Mouse (Mus musculus): ENCODE measurements around the gene Ubb.
A peak's percentile ranks its signal among the peaks of the same experiment; 100 is the strongest.

Gene Ubb

DNA sequence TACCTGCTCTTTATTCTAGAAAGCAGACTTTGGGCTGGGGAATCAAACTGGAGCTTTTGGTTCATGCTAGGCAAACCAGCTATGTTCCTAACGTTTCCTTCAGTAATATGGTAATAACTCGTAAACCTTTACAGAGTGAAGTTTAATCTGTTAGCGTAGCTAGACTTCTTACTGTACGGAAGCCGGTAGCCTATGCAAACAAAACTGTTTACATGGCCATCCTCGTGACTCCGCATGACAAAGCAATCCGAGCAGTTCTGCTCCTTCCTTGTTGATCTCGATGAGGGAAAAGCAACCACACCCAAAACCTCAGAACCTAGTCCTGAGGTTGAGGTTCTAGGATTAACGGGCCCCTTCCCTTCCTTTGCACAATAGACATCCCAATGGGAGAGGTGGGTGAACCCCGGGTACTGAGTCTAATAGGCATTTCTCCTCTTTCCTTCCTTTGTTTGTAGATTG is 715 bp upstream of the Ubb start:
- ATAC-seq (ENCODE audit: insufficient number of reproducible peaks, low FRiP score, low TSS enrichment): peak; percentile 3; the same call in 1 of the 2 replicates

GRCm38 (mm10) chr11:62551226-62552119 is 502 bp downstream of the Ubb start:
- peak; percentile 64; the same call in 1 of the 2 replicates for ATAC-seq (ENCODE audit: insufficient number of reproducible peaks, low FRiP score, low TSS enrichment)

DNA sequence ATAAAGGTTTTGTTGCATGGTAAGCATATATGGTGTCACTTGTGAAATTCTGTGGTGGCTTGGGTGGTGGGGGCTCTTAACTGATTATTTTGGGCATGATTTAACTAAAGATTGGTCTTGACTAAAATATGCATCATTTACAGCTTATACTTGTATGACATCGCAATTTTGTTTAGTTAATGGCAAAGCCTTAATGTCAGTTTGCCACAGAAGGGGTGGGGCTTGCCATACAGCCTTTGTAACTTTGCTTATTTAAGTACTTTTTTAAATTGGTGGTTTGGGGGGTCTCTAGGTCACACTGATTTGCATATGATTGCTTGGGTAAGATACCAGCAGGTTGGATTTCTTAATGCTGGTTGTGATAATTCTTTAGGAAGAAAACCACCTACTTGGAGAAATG is 2.2 kb downstream of the Ubb start:
- no peak for ATAC-seq (ENCODE audit: insufficient number of reproducible peaks, low FRiP score, low TSS enrichment)

DNA sequence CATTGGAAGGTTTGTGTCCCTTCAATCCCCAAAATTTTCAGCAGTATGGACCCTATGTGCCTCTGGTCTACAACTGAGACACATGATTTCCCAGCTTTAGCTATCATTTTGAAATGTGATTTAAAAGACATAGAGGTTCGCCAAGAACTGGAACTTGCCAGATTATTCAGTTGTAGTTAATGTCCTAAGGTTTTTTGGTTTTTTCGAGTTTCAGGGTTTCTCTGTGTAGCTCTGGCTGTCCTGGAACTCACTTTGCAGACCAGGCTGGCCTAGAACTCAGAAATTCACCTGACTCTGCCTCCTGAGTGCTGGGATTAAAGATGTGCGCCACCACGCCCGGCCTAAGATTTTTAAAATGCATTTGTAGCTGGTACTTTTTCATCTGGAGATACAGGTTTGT is 2.7 kb downstream of the Ubb start:
- ATAC-seq (ENCODE audit: insufficient number of reproducible peaks, low FRiP score, low TSS enrichment): no peak

- ATAC-seq (ENCODE audit: insufficient number of reproducible peaks, low FRiP score, low TSS enrichment): no peak
These were observed 3.3 kb downstream of the Ubb start for GRCm38 (mm10) chr11:62554163-62554855.

DNA sequence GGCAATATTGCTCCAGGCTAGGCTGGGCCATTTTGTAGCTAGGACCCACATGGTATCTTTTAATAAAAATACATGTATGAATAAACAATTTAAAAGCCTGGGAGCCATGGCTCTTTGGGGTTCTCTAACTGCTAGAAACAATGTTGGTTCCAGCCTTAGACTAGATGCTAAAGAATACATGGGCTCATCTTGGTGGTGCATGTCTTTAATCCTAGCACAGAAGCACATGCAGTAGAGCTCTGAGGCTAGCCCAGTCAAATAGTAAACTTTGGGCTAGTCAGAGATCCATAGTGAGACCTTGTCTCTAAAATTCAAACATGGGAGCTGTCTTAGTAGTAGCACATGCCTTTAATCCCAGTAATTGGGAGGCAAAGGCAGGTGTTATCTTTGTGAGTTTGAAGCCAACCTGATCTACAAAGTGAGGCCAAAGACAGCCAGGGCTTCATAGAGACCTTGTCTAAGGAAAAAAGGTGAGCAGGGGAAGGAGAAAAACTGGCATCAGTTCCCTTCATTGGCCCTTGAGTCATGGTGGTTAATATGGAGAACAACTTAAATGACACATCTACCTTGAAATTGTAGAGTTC is 4.1 kb downstream of the Ubb start:
- no peak for ATAC-seq (ENCODE audit: insufficient number of reproducible peaks, low FRiP score, low TSS enrichment)

DNA sequence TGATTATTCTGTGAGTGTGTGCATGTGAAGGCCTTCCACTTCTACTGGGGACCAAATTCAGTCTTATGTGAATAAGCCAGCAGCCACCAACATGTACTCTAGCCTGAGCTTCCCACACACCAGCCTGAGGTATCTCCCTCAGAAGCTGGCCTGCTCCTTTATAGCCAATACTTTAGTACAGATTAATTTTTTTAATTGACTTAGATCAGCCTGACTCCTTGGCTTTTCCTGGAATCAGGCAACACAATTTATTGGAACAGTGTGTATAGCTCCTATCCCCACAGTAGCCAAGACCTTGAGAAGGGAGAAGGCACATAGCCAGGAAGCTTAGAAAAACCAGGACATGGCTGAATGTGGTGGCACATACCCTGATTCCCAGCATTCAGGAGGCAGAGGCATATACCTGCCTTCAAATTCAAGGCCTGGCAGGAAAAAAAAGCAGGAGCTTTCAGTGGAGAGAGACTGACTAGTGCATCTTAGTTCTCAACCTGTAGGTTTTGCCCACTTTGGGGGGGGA is 5.0 kb downstream of the Ubb start:
- ATAC-seq (ENCODE audit: insufficient number of reproducible peaks, low FRiP score, low TSS enrichment): no peak

- no peak for ATAC-seq (ENCODE audit: insufficient number of reproducible peaks, low FRiP score, low TSS enrichment)
These were observed 6.2 kb downstream of the Ubb start for GRCm38 (mm10) chr11:62557205-62557604.

DNA sequence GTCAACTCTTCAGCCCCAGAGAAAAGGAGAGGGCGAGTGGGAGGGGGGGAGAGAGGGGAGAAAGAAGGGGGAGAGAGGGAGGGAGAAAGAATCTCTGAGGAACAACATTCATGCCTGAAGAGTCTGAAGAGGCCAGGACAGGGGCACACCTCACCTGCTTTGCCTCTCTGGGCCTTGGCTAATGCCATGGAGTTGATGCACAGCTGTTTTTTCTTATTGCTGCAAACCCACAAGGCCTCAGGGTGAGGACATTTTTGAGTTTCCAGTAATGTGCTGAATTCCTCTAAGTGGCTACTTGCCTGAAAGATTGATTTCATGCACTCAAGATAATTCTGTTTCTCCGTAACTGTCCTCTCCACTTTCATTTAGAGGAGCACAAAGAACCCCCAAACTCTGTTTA is 7.2 kb downstream of the Ubb start:
- no peak for ATAC-seq (ENCODE audit: insufficient number of reproducible peaks, low FRiP score, low TSS enrichment)

DNA sequence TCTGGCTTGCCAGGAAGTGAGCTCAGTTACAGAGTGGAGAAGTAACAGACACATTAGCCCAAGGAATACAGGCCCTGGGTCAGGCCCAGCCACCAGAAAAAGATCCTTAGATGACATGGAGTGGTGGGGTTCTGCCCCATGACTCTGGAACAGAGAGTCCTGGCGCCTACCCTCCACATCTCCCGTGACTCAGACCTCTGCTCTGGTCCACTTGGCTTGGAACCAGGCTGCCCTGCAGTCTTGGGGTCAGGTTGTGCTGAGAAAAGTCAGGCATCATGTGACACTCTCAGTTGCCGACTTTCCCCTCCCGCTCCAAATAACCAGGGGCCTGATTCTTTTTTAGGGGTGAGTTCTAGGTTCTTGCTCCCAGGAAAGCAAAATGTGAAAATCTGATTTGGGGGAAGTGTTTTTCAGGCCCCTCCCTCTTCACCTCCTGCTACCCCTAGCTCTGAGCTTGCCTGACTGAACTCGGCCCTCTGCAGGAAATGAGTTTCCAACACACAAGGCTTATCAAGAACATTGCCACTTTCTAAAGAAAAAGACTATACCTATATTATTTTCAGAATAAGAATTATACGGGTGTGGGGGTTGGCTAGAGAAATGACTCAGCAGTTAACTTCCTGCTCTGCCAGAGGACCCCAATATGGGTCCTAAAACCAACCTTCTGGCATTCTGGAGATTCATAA is 8.1 kb downstream of the Ubb start:
- no peak for ATAC-seq (ENCODE audit: insufficient number of reproducible peaks, low FRiP score, low TSS enrichment)

DNA sequence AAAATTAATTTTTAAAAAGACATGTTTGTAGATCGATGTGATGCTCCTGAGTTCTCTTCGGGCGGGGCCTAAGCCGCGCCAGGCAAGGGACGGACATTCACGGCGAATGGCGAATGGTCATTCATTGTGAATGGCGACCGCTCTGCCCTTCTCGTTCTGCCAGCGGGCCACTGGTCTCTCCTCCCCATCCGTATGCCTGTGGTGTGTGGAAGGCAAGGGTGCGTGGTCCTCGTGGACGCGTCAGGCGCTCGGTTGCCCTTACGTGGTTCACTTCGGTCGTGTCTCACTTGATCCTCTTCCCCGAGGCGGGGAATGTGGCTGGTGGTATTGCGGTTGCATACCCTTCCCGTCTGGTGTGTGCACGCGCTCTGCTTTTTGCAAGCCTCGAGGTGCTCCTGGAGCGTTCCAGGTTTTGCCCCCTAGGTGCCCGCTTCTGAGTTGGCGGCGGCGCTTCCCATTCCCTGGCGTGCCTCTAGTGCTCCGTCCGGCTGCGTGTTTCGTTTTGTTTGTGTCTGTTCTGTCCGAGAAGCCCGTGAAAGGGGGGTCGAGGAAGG is 9.6 kb downstream of the Ubb start:
- no peak for ATAC-seq (ENCODE audit: insufficient number of reproducible peaks, low FRiP score, low TSS enrichment)

DNA sequence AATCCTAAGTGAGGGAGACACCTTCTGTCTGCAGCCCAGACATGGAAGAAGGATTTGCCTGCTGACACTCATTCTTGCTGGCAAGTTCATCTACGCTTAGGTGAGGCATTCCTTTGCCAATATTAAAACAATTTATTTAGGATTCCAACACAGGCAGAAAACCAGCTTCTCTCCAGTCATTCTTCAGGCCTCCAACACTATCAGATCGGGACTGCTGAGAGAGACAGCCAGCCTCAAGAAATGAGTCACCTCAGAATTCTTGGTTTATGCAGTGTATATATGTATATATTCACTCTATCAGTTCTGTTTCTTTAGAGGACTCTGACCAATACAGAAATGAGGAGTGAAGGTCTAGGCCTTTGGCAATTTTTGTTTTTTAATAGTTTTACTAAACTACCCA is 12.6 kb downstream of the Ubb start:
- ATAC-seq (ENCODE audit: insufficient number of reproducible peaks, low FRiP score, low TSS enrichment): no peak

DNA sequence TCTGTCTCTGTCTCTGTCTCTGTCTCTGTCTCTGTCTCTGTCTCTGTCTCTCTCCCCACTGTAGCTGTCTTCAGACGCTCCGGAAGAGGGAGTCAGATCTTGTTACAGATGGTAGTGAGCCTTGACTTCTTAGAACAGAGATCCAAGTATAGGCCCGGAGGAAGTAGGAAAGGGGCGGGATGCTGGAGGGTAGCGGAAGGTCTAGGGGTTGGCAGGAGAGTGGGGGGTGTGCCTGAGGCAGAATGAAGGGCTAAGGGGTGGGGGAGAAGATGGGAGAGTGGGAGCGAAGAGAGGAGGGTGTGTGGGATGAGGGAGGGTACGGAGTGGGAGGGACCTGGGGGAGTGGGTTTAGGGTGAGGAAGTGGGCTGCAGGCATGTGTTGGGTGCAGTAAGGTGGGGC is 14.8 kb downstream of the Ubb start:
- no peak for ATAC-seq (ENCODE audit: insufficient number of reproducible peaks, low FRiP score, low TSS enrichment)

GRCm38 (mm10) chr11:62566211-62566610 is 15.2 kb downstream of the Ubb start:
- ATAC-seq (ENCODE audit: insufficient number of reproducible peaks, low FRiP score, low TSS enrichment): no peak

DNA sequence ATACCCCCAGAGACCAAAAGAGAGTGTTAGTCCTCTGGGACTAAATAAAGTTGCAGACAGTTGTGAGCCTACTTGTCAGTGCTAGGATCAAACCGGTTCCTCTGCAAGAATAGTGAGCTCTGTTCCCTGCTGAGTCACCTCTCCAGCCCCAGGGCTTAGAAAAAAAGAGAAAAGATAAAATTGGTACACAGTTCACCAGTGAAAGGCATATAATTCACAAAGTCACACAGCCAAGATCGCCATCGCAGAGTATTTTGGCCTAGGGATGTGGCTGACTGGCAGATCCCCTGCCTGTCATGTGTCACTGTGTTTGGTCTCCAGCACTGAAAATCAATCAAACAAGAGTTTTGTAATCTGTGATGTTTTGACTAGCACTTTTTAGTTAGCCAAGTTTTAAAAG is 17.3 kb downstream of the Ubb start:
- ATAC-seq (ENCODE audit: insufficient number of reproducible peaks, low FRiP score, low TSS enrichment): no peak

GRCm38 (mm10) chr11:62573959-62574702 is 23.2 kb downstream of the Ubb start, which contains the start of gene Trpv2:
TSS of gene Trpv2 (plus strand) at chr11:62574486.
- ATAC-seq (ENCODE audit: insufficient number of reproducible peaks, low FRiP score, low TSS enrichment): no peak

DNA sequence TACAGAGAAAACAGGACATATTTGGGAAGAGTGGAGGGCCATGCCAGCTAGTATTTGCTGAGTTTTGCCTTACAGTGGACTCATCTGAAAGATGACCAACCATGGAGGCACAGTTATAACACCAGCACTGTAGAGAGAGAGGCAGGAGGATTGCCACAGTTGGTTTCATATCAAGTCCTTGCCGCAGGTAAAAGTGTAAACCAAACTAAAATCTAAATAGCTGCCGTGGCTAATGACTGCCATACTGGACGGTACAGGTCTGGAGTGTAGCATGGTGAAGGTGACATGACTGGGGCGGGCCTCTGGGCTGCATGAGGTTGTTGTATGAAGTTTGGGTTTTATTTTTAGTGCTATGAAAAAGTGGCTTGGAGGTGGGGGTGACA is 23.7 kb downstream of the Ubb start:
- ATAC-seq (ENCODE audit: insufficient number of reproducible peaks, low FRiP score, low TSS enrichment): no peak

DNA sequence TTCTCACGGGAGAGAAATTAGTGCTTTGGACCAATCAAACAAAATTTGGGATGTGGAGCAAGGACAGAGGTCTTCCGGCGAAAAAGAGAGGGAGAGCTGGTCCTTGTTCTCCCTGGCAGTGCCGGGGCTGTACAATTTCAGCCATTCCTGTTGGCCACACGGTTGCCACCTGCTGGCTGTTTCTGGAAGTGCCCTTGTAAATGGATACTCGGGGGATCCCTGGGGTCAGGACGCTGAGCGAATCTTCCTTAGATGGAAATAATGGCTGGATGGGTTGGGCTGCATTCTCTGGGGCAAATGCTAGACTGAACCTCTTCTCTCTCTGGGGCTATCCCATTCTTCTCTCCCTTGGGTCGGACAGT is 24.3 kb downstream of the Ubb start:
- ATAC-seq (ENCODE audit: insufficient number of reproducible peaks, low FRiP score, low TSS enrichment): peak; percentile 65; the same call in 1 of the 2 replicates

DNA sequence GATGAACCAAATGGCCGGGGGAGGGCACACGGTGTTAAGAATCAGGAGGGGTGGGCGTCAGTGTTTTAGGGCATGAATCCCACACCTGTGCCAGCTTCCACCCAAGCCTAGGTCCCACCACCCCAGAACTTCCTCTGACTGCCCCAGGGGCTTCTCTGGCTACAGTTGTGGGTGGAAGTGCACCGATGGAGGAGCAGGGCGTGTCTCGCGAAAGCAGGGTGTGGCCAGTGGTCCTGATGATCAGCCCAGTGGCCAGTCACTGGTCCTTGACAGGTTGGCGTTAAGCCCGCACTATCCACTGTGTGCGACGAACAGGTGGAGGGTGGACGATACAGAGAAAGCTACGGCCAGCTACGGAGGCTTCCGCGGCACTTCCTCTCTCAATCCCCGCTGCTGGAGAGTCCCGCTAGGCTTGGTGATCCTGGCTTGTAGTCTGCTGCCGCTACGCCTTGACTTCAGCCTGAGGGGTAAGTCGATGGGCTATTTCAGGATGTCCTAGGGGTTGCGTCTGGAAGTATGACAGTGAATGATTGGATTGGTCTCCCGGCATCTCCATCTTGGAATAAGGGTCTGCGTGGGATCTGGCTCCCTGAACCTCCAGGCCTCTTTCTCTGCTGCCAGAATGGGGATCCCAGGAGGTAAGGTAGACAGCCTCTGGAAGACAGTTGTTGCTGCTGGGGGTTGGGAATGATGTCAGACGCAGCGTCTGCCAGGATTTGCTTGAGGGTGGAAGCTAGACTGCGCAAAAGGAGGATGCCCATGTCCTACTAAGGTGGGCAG is 24.9 kb downstream of the Ubb start:
- ATAC-seq (ENCODE audit: insufficient number of reproducible peaks, low FRiP score, low TSS enrichment): peak; percentile 79
